20 mouse cellular contexts compared by ENCODE assay signal in the genomic region with DNA sequence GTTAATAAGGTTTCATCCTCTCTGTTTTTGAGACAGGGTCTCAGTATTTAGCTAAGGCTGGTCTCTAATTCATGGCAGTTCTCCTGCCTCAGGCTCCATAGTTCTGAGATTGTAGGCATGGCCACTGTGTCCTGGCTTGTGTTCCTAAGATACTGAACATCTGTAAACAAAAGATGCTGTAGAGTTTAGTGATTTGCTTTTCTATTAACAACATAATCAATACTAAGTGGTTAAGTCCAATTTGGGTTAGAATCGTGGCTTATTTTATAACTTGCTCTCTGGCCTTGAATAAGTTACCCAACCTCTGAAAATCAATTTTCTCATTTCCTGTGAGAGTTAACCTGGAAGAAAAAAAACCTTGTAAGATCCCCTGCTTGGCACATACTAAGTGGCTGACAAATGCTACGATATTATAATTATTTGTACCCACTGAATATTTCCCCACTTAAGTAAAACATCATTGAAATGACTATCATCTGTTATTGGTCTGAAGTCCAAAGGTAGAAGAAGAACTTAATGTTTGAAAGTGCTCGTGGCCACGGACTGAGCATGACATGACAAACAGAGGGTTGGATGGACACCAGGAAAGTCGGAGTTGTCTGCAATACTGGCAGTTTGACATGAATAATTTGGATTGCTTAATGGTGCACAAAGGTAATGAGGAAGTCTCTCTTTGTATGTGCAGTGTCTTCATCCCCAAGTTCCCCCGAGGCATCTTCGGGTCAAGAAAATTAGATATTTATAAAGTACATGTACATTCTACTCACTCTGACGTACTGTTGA. TPM values are rescaled to one million over a fixed set of nuclear protein-coding genes. Genes with fewer than 3 reads are reported as not detected.
DNase-seq lines count a peak whose midpoint lies in the region; ATAC-seq lines count a peak whose summit lies in the region.
"Had no signal": no experiment of that assay in that cellular context is flagged by ENCODE, and none has a peak within 500 bp of the region (broad histone marks: within the 10 kb centered on the region; RNA-seq: fewer than 3 reads in every experiment).

No protein-coding gene starts in this region.

- ATAC-seq in megakaryocyte progenitor cell, adult 5-6 weeks (replicated peaks; ENCODE audit: poor library complexity) = peak; percentile 69
- ATAC-seq: forebrain, embryonic 14.5 days; hindbrain, embryonic 16.5 days had no signal

- peak; percentile 9 for DNase-seq in adrenal gland, adult 2 months
- no peak for DNase-seq in adrenal gland, adult 18-20 months (ENCODE audit: low spot score in 2 of 2)
- DNase-seq in kidney, adult 9 months = peak; percentile 53
- DNase-seq in kidney, adult 11 months = no peak
- peak; percentile 23 for DNase-seq in lung, postnatal 36 days
- no peak for DNase-seq in lung, postnatal 10 days
- DNase-seq in spleen, postnatal 14 days (ENCODE audit: low spot score in 2 of 2) = no peak
- DNase-seq: cerebellum, adult 18-20 months; gastrocnemius, postnatal 14 days; kidney, postnatal 4 days; layer of hippocampus, postnatal 36 days; lung, postnatal 14 days; right cerebral cortex, postnatal 14 days; spleen, adult 18-20 months had no signal

RNA-seq across cellular contexts. Expression of a gene that starts 46.4 kb away (rescaled TPM):
- 100 to 1,000 TPM in 1 of 2 experiments, 1 to 10 TPM in 1; 3.0 to 232 TPM for total RNA-seq in adrenal gland, adult 2 months (2021)
- polyA plus RNA-seq in adrenal gland, adult 2 months (2012; rRNA removed) = 0.35 and 6.5 TPM in 2 replicates
- 10 to 100 TPM in 1 of 2 experiments, 1 to 10 TPM in 1; 1.3 to 11.4 TPM for total RNA-seq in adrenal gland, adult 18-20 months (2021)
- total RNA-seq in megakaryocyte progenitor cell, adult 5-6 weeks (2015) = not detected in 2 replicates
- not detected in 2 replicates for total RNA-seq in megakaryocyte progenitor cell, adult 5-6 weeks (2017)
- total RNA-seq: hematopoietic stem cell, adult 5-6 weeks; layer of hippocampus, postnatal 36 days; monocyte, adult 5-6 weeks had no signal
- polyA plus RNA-seq: forebrain, embryonic 14.5 days; hindbrain, embryonic 16.5 days; midbrain, embryonic 12.5 days had no signal

RNA-seq across cellular contexts. Expression of a gene that starts 47.3 kb away (rescaled TPM):
- 1 to 10 TPM; 2.3 to 3.0 TPM for total RNA-seq in adrenal gland, adult 2 months (2021)
- 0.66 and 1.1 TPM in 2 replicates for polyA plus RNA-seq in adrenal gland, adult 2 months (2012; rRNA removed)
- total RNA-seq in adrenal gland, adult 18-20 months (2021) = 1 to 10 TPM; 2.5 to 2.9 TPM
- 2.0 and 4.1 TPM in 2 replicates for total RNA-seq in megakaryocyte progenitor cell, adult 5-6 weeks (2015)
- 1.3 and 2.4 TPM in 2 replicates for total RNA-seq in megakaryocyte progenitor cell, adult 5-6 weeks (2017)

RNA-seq across cellular contexts. Expression of a gene that starts 48.0 kb away (rescaled TPM):
- total RNA-seq in adrenal gland, adult 2 months (2021) = 100 to 1,000 TPM in 1 of 2 experiments, 10 to 100 TPM in 1; 68.6 to 108 TPM
- polyA plus RNA-seq in adrenal gland, adult 2 months (2012; rRNA removed) = 12.0 and 14.5 TPM in 2 replicates
- total RNA-seq in adrenal gland, adult 18-20 months (2021) = 10 to 100 TPM; 75.6 to 89.5 TPM
- 83.2 and 103 TPM in 2 replicates for total RNA-seq in megakaryocyte progenitor cell, adult 5-6 weeks (2015)
- 55.3 and 83.6 TPM in 2 replicates for total RNA-seq in megakaryocyte progenitor cell, adult 5-6 weeks (2017)

Comparison
In these comparisons a context has a peak if more than half of its experiments do, and no peak if none do; other contexts are left out.
1. DNase-seq: peak in adrenal gland, adult 2 months (single experiment), kidney, adult 9 months (single experiment) and lung, postnatal 36 days (single experiment); none in adrenal gland, adult 18-20 months (0 of 2), kidney, adult 11 months (single experiment), lung, postnatal 10 days (single experiment) and spleen, postnatal 14 days (0 of 2).